12 mouse cellular contexts compared by ENCODE assay signal in genomic region chr17:73071725-73072263, GRCm38 (mm10). TPM values are rescaled to one million over a fixed set of nuclear protein-coding genes. Genes with fewer than 3 reads are reported as not detected.
DNase-seq lines count a peak whose midpoint lies in the region; ATAC-seq lines count a peak whose summit lies in the region.
"Had no signal": no experiment of that assay in that cellular context is flagged by ENCODE, and none has a peak within 500 bp of the region (broad histone marks: within the 10 kb centered on the region; RNA-seq: fewer than 3 reads in every experiment).

No protein-coding gene starts in this region.

- no peak for DNase-seq in heart, postnatal 36 days
- no peak for DNase-seq in lung, postnatal 14 days
- no peak for DNase-seq in urinary bladder, postnatal 25 days (ENCODE audit: low spot score)
- DNase-seq: right cerebral cortex, postnatal 14 days had no signal

- no peak for ATAC-seq in heart, embryonic 13.5 days (ENCODE audit: extremely low read depth, insufficient number of reproducible peaks, low FRiP score, low TSS enrichment)
- peak; percentile 64 for ATAC-seq in lung, embryonic 16.5 days (ENCODE audit: low read depth)
- ATAC-seq in liver, embryonic 12.5 days: no peak
- ATAC-seq in midbrain, embryonic 15.5 days (replicated peaks): no peak
- ATAC-seq: hindbrain, postnatal 0 days had no signal

- H3K36me3 ChIP-seq in heart, embryonic 13.5 days: no peaks in the 10 kb centered on the region
- H3K36me3 ChIP-seq in lung, embryonic 16.5 days (ENCODE audit: control insufficient read depth, insufficient read depth, low read length): no peaks in the 10 kb centered on the region
- H3K36me3 ChIP-seq in liver, embryonic 12.5 days: no peaks in the 10 kb centered on the region
- H3K36me3 ChIP-seq in midbrain, embryonic 15.5 days (replicated peaks): no peaks in the 10 kb centered on the region
- H3K36me3 ChIP-seq: forebrain, embryonic 12.5 days; midbrain, embryonic 10.5 days; neural tube, embryonic 13.5 days had no signal

- H3K9me3 ChIP-seq in heart, embryonic 13.5 days: no peaks in the 10 kb centered on the region
- no peaks in the 10 kb centered on the region for H3K9me3 ChIP-seq in lung, embryonic 16.5 days (ENCODE audit: control insufficient read depth, low read length)
- no peaks in the 10 kb centered on the region for H3K9me3 ChIP-seq in liver, embryonic 12.5 days (replicated peaks)
- H3K9me3 ChIP-seq in midbrain, embryonic 15.5 days: no peaks in the 10 kb centered on the region
- H3K9me3 ChIP-seq: forebrain, embryonic 12.5 days; midbrain, embryonic 10.5 days; neural tube, embryonic 13.5 days had no signal

- no peak overlapping the region for H3K4me3 ChIP-seq in heart, embryonic 13.5 days
- no peak overlapping the region for H3K4me3 ChIP-seq in lung, embryonic 16.5 days (ENCODE audit: low read length)
- no peak overlapping the region for H3K4me3 ChIP-seq in liver, embryonic 12.5 days
- H3K4me3 ChIP-seq in midbrain, embryonic 15.5 days: no peak overlapping the region
- H3K4me3 ChIP-seq: forebrain, embryonic 12.5 days; midbrain, embryonic 10.5 days; neural tube, embryonic 13.5 days had no signal

- H3K27ac ChIP-seq in heart, embryonic 13.5 days (replicated peaks): peak overlapping the region; percentile 94
- peak overlapping the region; percentile 94 for H3K27ac ChIP-seq in lung, embryonic 16.5 days (ENCODE audit: low read length)
- peak overlapping the region; percentile 14; the same call in 1 of the 2 replicates for H3K27ac ChIP-seq in liver, embryonic 12.5 days
- no peak overlapping the region for H3K27ac ChIP-seq in midbrain, embryonic 15.5 days
- H3K27ac ChIP-seq: forebrain, embryonic 12.5 days; hindbrain, postnatal 0 days; midbrain, embryonic 10.5 days; neural tube, embryonic 13.5 days had no signal

- H3K4me2 ChIP-seq in heart, embryonic 13.5 days: peak overlapping the region; percentile 16; the same call in 1 of the 2 replicates
- H3K4me2 ChIP-seq in lung, embryonic 16.5 days (ENCODE audit: low read depth, low read length): no peak overlapping the region
- no peak overlapping the region for H3K4me2 ChIP-seq in liver, embryonic 12.5 days
- H3K4me2 ChIP-seq in midbrain, embryonic 15.5 days: no peak overlapping the region
- H3K4me2 ChIP-seq: forebrain, embryonic 12.5 days; neural tube, embryonic 13.5 days had no signal

- no peak overlapping the region for H3K9ac ChIP-seq in heart, embryonic 13.5 days
- no peak overlapping the region for H3K9ac ChIP-seq in lung, embryonic 16.5 days (ENCODE audit: low read length)
- no peak overlapping the region for H3K9ac ChIP-seq in liver, embryonic 12.5 days
- no peak overlapping the region for H3K9ac ChIP-seq in midbrain, embryonic 15.5 days
- H3K9ac ChIP-seq: forebrain, embryonic 12.5 days; neural tube, embryonic 13.5 days had no signal

- H3K27me3 ChIP-seq in heart, embryonic 13.5 days (replicated peaks): no peaks in the 10 kb centered on the region
- H3K27me3 ChIP-seq in lung, embryonic 16.5 days (ENCODE audit: control insufficient read depth, insufficient read depth, low read depth, low read length): no peaks in the 10 kb centered on the region
- no peaks in the 10 kb centered on the region for H3K27me3 ChIP-seq in liver, embryonic 12.5 days (replicated peaks)
- no peaks in the 10 kb centered on the region for H3K27me3 ChIP-seq in midbrain, embryonic 15.5 days (replicated peaks)
- H3K27me3 ChIP-seq: forebrain, embryonic 12.5 days; neural tube, embryonic 13.5 days had no signal

- H3K4me1 ChIP-seq in heart, embryonic 13.5 days: peaks cover 78% of the 10 kb centered on the region
- peaks cover 29% of the 10 kb centered on the region for H3K4me1 ChIP-seq in lung, embryonic 16.5 days (replicated peaks; ENCODE audit: control insufficient read depth, insufficient read depth, low read length)
- no peaks in the 10 kb centered on the region for H3K4me1 ChIP-seq in liver, embryonic 12.5 days
- H3K4me1 ChIP-seq in midbrain, embryonic 15.5 days: no peaks in the 10 kb centered on the region
- H3K4me1 ChIP-seq: forebrain, embryonic 12.5 days had no signal

- WGBS in heart, embryonic 13.5 days: 66% methylated on average over 5 of the region's 5 CpGs
- WGBS in lung, embryonic 16.5 days: 50% methylated on average over 5 of the region's 5 CpGs
- 66% methylated on average over 5 of the region's 5 CpGs for WGBS in liver, embryonic 12.5 days (ENCODE audit: insufficient replicate concordance)
- WGBS in midbrain, embryonic 15.5 days: 74% methylated on average over 5 of the region's 5 CpGs

- intact Hi-C loops in heart, postnatal 36 days (cut with DNase I): loop anchor here (2.0 kb wide), 2 partner anchors 45 to 95 kb away; no protein-coding TSS in a partner anchor

RNA-seq across cellular contexts. Expression of gene Lclat1, which starts 36.0 kb away (rescaled TPM):
- 30.9 and 32.8 TPM in 2 replicates for polyA plus RNA-seq in heart, embryonic 13.5 days (2015; fragmentation: Nextera tagmentation; extraction: Ambion mirVana)
- total RNA-seq in heart, postnatal 36 days (2021): 100 to 1,000 TPM in 1 of 2 experiments, 10 to 100 TPM in 1; 91.4 to 117 TPM
- polyA plus RNA-seq in lung, embryonic 16.5 days (2015; fragmentation: Nextera tagmentation; extraction: Ambion mirVana): 17.1 and 20.5 TPM in 2 replicates
- 4.5 and 4.8 TPM in 2 replicates for polyA plus RNA-seq in liver, embryonic 12.5 days (2016; fragmentation: Nextera tagmentation; extraction: Ambion mirVana)
- polyA plus RNA-seq in midbrain, embryonic 15.5 days (2015; fragmentation: Nextera tagmentation; extraction: Ambion mirVana): 11.1 and 11.5 TPM in 2 replicates
